Mouse (Mus musculus) c-Kit-positive CD71-positive TER-119-negative erythroid progenitor cells, embryonic 14.5 days (primary cell): ENCODE results near the gene Cc2d2a.

Experiments used
- DNase-seq: peaks from one replicate; pipeline ENCODE4 v3.0.0-alpha.2; 2013; ENCODE audit warnings: low read depth

Cc2d2a gene

DNA sequence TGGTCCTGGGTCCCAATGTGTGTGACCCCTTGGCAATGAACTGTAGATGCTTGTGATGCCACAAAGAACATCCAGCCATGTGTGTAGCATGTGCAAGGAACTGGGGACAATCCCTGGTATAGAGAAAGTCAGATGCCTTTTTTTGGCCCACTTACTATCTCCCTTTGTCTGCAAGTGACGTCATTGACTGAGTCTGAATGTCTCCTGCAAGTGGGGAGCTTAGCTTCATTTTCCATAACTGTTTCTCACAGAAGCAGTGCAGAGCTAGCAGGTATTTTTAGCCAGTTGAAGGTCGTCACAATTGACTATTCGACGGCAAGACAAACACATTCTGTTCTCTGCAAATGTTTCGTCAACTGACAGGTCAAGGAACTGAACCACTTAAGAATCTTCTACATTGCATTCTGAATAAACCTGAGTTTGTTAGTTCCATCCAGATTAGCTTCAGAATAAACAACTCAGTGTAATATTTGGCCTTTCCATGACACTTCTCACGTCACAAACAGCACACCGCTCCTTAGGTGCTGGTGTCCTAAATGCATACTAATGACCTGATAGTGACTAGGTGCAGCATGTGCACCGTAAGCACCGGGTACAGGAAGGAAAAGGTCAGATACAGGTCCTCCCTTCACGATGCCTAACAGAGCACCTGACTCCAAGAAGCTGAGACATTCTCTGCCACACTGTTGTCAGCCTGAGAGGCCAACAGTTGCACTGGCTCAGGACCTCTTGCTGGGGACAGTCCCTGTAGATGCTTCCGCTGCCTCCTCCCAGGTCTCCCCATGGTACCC is 66.4 kb downstream of the Cc2d2a start:
- no peak for DNase-seq

- no peak for DNase-seq
Measured at GRCm38 (mm10) chr5:43732381-43732780, 70.2 kb downstream of the Cc2d2a start.

DNA sequence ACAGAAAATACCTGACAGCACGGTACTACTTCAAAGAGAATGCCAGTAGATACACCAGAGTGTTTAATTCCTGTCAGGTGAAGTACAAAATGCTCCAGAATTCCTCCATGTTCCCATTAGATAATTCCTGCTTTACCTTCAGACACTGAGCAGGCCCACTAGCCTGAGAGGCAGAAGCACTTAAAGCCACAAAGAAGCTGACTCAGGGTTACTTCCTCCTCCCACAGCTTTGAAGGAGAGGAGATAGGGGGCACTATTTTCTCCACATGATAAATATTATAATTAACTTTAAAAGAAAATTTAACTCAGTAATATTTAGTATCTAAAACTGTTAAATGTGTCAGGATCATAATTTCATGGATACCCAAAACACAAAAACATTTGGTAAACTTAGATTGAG is 82.0 kb downstream of the Cc2d2a start:
- no peak for DNase-seq

DNA sequence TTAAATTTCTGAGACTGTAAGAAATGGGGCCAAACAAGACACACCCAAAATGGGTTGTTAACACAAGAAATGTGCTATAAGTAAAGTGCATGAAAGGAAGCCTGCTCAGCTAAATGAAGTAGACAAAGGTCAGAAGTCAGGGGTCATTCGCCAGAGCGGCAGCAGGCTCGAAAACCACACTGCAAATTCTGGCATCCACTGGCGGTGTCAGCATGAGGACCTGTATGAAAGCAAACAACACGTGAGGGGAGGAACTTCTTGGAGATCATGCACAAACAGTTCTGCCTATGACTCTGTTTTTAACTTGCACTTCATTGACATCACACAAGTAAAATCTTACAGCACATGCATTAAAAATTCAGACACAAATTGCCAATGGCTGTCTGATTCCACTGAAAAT is 83.0 kb downstream of the Cc2d2a start:
- DNase-seq = no peak

- DNase-seq = no peak
Measured at GRCm38 (mm10) chr5:43748039-43748438, 85.9 kb downstream of the Cc2d2a start.

DNA sequence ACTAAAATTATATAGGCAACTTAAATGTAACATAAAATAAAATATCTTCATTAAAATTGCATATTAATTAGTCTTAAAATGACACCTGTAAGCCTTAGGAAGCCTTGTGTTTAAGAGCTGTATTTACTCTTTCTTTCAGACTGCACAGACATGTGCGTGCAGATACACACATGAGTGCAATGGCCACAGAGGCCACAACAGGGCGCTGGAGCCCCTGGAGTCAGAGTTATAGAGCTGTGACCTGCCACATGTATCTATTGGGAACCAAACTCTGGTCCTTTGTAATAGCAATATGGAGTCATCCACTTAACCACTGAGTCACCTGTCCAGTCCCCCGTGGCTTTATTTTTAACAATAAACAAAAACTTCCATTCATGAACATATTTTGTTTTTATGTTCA is 86.9 kb downstream of the Cc2d2a start:
- peak; percentile 5 for DNase-seq

GRCm38 (mm10) chr5:43770618-43771354 is 108.6 kb downstream of the Cc2d2a start:
- no peak for DNase-seq

DNA sequence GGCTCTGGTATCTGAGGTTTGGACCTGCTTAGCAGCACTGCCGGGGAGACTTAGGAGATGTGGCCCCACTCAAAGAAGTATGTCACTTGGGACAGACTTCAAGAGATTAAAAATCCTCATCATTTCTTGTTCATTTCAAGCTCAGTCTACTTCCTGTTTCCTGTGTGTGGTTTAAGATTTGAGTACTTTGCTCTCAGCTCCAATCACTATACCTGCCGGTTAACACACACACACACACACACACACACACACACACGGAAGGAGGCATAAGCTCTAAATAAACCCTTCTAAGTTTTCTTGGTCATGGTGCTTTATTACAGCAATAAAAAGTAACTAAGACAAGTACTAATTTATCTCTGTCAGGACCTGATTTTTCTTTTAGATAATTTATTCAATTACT is 109.4 kb downstream of the Cc2d2a start:
- DNase-seq = no peak

DNA sequence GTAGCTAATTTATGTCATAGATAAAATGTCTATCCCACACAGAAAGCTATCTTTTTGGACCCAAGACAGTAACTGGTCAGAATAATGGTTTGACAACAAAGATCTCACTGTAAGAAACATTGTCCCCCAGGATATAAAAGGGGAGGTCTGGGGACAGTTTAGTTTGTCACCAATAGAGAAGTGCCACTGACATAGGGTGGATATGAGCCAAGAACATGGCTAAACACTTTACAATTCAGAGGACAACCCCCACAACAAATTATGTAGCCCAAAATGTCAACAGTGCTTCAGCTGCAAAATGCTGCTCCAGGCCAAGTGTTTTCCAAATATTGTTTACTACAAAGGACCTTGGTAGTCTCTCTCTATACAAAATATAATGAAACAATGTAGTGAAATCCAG is 114.3 kb downstream of the Cc2d2a start:
- DNase-seq = no peak

DNA sequence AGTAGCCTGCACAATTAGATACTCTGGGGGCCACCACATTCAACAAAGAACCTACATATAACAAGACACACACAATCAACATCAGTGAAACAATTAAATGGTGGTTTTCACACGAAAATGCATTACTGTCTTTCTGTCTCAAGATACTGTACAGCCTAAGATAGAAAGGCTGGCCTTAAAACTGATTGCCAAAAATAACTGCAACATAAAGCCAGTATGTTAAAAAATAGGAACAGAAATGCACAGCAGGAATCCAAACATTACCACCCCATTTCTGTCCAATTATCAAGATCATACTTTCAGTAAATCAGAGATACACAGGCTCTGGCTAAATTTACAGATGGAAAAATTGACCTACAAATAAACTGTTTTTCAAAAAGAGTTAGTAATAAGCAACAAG is 114.8 kb downstream of the Cc2d2a start:
- no peak for DNase-seq

- no peak for DNase-seq
Measured at GRCm38 (mm10) chr5:43778583-43778982, 116.4 kb downstream of the Cc2d2a start.

- DNase-seq = no peak
Measured at GRCm38 (mm10) chr5:43781423-43781976, 119.4 kb downstream of the Cc2d2a start.

DNA sequence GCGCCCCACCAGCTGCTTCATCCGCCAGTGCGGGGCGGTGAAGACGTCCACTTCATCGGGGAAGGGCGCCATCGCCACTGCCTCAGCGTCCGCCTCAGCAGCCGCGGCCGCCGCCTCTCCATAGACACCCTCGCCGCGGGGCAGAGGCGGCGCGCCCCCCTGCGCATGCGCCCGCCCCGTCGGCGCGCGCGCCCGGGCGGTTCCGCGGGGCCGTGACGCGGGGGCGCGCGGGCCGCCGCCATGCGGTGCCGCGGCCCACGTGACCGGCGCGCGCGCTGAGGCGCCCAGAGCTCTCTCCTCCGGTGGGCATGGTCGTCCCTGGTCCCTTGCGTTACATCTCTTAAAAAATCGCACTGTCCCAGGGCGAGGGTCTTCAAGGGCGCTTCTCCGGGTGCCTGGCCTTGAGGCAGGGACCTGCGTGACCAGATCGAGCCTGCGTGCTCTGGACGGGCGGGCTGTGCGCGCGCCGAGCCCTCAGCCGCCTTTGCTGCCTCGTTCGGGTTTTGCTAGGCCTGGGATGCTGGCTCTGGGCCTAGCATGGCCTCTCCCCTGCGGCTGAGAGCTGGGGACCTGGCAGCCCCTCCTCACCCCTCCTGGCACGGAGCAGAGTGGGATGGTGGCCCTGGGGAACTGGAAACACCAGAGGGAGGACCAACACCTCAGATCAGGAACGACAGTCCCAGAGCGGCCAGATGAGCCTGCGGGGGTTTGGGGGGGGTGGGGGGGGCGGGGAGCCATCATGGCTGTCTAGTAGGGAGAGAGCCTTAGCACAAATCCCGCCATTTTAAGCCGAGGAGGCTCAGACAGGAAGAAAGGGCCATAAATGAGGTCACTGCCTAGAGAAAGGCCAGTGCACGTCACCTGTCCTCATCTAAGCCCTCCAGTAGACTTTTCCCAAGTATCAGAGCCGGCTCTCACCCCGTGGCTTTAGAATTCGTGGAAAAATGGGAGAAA is 120.1 kb downstream of the Cc2d2a start:
- peak; percentile 45 for DNase-seq

- DNase-seq = no peak
Measured at GRCm38 (mm10) chr5:43783996-43784395, 121.8 kb downstream of the Cc2d2a start.

DNA sequence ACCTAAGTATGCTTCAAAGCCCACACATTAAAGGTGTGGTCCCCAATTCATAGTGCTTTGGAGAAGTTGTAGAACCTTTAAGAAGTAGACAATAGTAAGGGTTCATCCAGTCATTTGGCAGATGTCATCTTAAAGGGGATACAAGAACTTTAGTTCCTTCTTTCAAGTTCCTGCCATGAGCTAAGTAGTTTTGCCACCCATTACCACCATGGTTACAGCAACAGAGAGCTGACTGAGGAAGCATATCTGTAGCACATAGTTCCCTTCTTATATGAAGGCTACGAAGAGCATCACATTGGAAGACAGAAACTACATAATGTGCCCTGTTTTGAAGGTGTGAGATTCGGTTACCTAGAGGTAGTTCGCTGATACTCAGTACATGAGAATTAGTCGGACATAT is 124.5 kb downstream of the Cc2d2a start:
- no peak for DNase-seq

- no peak for DNase-seq
Measured at GRCm38 (mm10) chr5:43787976-43788752, 126.0 kb downstream of the Cc2d2a start.
